Mouse (Mus musculus) mouse trophoblast stem cell (cell line): Measurements from ENCODE around the gene Pak4.

Experiments used
- in situ Hi-C, 2 experiments: fragments of 300-500 bp; cut with MseI, MboI; formaldehyde crosslinking; loops; 2 replicates in 1 of 2; 3 replicates in 1 of 2; pipeline ENCODE4 v1.15.1; 2025

Gene Pak4

DNA sequence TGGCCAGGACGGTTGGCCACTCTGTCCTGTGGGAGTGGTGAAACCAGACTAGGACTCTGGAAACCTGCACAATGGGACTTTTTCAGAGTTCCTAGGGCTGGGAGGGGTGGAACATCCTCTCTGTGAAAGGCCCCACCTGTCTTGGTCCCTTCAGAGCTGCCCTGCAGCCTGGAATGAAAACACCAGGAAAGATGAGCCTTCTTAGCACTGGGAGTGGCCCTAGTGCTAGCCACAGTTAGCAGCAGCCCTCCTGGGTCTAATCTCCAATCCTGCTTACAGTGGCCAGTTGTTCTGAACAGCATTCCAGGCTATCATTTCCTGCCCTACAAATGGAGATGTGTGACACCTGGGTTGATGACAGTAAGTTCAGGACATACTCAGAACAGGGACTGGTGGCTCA is 6.1 kb downstream of the Pak4 start:
- in situ Hi-C loops: no loop called here

DNA sequence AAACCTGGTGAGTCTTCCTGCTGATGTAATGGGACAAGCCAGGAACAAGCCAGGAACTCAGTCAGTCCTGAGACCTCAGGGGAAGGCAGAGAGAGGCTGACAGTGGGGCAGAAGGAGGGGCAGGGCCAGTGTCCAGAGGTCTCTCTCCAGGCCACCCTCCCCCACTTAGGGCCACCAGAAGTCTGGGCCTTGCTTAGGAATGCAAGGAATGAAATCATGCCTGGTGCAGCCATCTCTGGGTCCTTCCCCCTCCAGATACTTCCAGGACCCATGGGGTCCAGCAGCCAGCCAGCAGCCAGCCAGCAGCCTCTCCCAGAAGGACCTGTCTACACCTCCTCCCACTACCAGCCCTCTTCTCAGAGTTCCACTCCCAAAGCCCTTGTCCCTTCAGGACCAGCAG is 10.3 kb downstream of the Pak4 start:
- in situ Hi-C loops: no loop called here

DNA sequence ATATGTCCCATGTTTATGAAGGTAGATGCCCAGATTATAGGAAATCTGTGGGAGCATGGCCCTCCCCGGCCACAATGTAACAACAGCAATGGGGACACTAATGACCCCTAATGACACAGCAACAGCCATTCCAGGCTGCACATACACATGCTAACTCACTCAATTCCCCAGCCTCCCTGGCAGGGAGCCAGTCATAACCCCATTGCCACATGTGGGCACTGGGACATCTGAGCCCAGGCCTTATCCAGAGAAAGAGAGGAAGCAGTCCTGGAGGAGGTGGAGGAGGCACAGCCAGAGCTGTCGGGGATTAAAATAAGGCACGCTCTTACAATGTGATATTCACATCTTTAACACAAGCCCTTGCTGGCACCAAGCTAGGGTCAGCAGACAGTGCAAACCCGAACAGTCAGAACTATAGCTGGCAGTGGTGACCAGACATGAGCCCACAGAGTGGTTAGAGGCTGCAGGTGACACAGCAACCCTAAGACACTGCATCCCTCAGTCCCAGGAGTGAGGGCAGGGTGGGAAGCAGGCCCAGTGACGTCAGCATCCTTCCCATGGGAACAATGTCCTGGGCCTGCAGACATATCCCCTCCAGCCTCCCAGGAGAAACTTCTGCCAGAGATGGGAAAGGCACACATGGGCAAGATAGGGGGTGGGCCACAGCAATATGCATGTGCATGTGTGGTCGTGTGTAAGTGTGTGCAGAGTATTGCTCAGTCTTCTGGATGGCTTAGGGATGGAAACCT is 11.1 kb downstream of the Pak4 start:
- in situ Hi-C loops: no loop called here

DNA sequence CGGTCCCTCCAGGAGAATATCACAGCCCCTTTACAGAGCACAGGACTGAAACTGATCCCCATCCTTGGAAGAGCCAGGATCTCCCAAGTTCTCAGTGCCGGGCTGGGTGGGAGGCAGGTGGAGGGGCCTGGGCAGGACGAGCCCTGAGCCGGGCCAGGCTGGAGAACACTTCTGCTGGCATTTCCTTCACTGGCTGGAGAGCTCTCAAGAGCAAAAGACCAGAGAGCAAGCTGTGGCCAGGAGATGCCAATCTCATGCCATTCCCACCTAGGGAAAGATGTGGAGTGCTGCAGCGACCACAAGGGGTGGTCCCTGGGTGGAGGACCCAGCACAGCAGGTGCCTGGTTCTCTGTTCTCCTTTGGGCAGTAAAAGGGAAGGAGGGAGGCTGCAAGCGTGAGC is 13.0 kb downstream of the Pak4 start:
- in situ Hi-C loops: no loop called here

DNA sequence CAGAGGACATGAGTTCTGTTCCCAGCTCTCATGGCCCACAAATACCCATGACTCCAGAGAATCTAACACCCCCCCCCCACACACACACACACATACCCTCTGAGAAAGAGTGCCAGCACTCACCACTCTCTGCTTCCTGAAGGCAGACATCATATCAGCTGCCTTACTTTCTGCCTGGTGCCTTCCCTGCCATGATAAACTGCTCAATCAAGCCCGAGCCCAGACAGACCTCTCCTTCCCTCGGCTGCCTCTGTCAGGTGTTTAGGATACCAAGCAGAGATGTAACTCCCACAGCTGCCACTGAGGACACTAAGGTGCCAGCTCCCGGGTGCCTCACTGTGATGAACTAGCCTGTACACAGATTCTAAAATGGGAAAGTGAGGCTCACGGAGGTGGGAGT is 13.5 kb downstream of the Pak4 start:
- in situ Hi-C loops: no loop called here

DNA sequence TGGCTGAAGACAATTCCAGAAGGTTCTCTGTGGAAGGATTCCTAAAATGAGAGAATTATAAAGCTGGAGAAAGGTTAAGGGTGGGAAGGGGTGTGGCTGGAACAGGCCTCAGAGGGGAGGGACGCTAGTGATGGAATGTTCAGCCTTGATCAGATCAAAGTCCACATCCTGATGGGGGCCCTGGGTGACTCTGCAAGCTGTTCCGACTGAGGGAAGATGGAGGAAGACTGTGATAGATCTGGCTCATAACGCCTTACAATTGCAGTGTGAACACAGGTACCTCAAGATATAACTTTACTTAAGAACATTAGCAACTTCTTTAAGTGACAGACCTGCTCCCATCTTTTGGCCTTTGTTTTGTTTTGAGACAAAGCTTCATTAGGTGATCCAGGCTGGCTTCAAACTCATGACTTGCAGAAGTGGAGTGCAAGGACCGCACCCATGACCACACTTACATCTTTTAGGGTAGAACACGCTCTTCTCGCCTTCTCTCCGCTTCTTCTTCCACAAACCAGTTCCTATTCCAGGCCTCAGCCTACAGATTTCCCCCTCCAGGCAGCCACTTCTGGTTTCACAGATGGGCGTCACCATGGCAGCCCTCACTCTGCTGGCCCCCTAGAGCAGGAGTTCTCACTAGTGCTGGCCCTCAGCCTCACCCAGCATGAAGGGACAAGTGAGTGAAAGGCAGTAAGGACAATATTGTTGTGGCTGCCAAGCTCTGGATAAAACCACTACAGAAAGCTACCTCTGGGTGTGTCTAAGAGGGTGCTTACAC is 14.2 kb downstream of the Pak4 start:
- in situ Hi-C loops: no loop called here

DNA sequence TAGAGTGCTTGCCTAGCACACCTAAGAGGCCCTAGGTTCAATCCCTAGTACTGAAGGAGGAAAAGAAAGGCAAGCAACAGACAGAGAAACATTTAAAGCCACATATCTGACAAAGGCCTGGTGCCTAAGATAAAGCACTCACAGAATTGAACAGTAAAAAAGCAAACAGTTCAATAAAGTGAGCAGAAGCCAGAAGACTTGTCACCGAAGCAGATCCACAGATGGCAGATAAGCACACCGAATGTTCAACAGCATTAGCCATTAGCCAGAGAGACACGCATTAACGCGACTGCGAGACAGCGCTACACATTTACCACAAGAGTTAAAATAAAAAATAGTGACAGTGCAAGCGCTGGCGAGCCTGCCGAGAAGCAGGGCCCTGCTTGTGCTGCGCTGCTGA is 15.1 kb downstream of the Pak4 start:
- in situ Hi-C loops: no loop called here

DNA sequence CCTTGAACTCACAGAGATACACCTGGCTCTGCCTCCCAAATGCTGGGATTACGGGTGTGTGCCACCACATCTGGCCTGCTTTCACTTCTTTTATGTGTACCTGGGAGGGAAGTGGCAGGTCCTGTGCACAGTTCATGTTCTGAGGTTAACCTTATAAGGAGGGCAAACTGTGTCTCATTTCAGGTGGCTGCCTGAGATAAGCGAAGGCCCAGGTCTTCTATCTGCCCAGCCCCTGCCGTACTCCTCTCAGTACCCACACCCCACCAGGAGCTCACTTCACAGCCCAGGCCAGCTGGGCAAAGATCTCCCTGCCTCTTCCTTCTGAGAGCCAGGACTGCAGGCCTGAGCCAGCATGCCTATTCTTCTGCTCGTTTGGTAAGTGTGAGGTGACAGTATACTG is 16.3 kb downstream of the Pak4 start:
- in situ Hi-C loops: no loop called here

DNA sequence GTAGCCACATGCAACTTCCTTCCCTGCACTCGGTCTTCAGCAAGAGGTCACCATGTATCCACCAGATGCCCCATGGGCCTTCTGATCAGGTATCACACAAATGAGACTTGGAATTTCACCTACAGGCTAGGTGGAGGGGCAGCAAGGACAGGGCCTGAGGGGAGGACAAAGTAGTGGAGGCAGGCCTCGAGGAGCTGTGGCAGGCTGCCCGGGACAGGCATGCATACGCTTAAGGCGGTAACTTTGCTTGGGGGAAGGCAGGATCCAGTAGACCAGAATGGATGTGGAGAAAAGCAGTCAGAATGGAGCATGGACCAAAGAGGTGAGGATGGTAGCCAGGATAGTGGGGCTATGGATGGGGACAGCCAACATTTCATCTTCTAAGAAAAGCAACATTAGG is 18.2 kb downstream of the Pak4 start:
- in situ Hi-C loops: no loop called here

DNA sequence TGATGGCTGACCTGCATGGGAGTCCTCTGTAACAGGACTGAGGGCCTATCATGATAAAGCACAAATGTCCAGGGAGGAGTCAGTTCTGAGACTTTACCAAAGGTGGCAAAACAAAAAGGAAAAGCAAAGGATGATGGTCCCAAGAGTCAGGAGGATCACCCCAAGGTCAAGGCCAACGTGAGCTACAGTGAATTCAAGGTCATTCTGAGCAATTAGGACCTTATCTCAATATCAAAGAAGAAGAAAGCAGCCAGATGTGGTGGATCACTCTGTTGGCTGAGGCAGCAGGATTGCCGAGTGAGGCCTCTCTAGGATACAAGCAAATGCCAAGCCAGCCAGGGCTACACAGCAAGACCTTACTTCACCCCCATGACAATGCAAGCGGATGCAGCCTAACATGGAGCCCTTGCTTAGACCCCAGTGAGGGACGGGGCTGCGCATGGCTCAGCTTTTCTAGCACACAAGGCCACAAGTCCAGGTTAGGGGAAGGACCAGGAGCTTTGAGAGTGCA is 19.4 kb downstream of the Pak4 start:
- in situ Hi-C loops: no loop called here

DNA sequence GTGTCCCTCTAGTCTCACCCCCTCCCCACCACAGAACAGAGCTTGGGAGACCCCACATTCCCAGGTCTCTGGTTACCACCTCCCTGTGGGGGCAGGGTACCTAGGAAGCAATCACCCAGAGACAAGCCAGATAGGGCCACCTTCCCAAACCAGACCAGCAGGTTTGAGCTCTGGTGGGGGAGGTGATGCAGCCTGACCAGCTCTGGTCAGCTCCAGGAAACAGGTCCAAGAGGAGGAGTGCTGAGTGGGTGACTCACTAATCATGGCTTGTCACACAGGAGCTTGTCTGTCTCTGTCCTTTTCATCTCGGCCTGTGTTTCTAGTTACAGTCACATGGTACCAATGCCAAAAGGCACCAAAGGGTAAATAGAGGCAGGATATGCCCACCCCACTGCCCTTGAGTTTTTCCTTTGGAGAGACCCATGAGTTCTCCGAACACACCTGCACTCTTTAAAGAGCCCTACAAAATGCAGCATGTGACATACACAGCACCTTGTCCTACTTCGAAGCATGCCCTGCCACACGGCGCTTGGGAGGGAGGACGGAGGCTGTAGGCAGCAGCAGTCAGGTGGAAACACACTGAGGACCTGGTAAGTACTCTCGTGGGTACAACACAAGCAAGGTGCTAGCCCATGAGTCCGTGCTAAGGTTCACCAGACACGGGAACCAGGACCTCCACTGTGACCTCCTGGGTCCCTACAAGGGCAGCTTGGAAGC is 20.0 kb downstream of the Pak4 start:
- in situ Hi-C loops: no loop called here

DNA sequence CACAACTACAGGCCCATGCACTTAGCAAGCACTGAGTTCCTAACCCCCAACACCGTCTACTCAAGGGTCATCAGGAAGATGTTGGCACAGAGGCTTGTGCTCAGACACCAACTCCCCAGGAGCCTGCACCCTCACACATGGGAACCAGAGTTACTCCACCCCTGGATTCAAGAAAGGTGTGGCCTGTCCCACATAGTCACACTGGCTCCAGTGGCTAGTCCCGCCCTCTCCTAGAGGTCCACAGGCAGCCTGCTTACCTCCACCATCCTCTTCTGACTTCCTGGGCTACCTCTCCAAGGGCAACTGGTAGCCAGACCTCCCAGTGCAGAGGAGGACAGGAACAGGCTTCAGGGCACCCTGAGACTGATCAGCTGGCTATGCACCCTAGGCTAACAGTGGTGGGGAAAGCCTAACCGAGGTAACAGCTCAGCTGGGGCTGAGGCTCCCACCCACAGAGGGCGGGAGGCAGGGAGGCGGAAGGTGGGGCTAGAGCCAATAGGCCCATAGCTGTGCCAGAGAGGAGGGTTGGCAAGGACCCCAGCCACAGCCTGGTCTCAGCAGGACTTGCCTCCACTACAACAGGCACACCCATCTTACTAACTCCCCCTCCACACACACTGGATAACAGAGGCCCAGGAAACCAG is 21.6 kb downstream of the Pak4 start:
- in situ Hi-C loops: no loop called here

DNA sequence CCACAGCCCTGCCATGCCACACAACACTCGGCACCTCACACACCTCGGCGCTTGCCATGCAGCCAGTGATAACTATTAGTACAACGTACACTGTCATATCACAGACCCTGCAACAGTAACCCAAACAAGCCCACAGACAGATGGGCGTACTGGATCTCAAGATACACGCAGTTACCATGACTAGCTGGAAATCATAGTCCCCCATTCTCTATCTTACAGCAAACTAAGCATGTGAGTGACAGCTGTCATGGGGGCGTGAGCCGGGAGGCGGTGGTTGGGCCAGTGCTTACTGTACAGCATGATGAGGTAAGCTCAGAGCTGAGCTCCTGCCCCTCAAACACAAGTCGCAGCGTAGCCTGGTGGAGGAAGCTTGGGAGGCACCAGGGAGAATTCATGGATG is 22.4 kb downstream of the Pak4 start:
- in situ Hi-C loops: no loop called here

DNA sequence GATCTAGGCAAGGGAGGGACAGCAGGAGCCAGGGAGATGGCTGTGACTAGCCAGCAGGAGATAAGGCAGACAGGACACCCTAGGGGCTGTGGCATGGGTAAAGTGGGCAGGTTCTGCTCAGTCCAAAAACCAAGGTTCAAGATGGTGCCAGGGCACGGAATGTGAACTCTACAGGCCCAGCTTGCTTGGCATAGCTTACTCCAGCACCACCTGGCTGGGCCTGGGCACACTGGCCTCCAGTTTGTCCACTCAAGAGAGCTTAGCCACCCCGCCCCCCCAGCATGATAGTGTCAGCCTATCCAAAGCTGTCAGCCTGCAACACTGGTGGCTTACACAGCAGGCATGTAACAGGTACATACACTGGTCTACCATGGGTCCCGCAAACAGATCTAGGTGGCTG is 24.7 kb downstream of the Pak4 start:
- in situ Hi-C loops: no loop called here

DNA sequence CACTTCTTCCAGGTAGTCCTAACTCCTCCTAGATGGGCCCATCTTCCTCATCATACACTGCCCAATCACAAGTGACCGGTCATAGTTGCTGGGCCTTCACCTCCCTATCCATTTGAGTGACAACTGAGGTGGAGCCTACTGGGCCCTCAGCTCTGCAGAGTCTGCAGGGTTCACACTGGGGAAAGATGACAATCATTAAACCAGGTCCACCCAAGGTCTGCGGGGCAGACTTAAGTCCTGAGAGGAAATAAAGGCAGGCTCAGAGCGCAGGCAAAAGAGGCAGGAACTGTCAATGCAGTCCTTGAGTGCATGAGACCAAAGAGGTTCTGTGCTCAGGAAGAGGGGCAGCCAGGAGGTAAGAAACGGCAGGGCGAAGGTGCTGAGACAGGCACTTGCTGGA is 25.3 kb downstream of the Pak4 start:
- in situ Hi-C loops: no loop called here

DNA sequence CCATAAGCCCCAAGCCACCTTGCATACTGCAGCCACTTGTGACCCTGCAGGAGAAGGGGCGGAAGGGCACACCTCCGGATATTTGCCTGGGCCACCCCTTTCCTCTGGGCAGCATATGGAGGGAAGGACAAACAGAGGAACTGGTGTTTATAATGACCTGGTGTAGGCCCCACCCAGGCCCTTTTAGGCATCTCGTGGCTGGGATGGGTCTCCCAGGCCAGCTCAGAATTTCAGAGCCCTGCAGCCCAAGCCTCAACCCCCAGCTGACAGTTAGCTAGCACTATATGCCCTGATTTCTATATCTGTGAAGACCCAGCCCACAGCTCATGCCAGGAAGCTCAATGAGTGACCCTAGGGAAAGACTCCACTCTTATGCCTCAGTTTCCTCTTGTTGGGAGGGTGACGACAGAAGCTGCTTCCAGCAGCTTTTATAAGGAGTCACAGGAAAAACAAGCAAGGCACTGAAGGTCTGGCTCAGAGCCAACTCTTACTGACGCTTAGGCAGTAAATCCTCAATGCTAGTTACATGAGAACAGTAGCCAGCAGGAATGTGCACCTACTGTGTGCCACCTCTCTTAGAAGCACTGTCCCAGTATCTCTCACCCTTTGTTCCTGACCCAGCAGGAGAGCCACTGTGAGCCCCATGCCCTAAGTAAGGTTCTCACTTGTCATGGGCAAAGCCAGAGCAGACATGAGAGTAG is 26.9 kb downstream of the Pak4 start:
- in situ Hi-C loops: no loop called here

DNA sequence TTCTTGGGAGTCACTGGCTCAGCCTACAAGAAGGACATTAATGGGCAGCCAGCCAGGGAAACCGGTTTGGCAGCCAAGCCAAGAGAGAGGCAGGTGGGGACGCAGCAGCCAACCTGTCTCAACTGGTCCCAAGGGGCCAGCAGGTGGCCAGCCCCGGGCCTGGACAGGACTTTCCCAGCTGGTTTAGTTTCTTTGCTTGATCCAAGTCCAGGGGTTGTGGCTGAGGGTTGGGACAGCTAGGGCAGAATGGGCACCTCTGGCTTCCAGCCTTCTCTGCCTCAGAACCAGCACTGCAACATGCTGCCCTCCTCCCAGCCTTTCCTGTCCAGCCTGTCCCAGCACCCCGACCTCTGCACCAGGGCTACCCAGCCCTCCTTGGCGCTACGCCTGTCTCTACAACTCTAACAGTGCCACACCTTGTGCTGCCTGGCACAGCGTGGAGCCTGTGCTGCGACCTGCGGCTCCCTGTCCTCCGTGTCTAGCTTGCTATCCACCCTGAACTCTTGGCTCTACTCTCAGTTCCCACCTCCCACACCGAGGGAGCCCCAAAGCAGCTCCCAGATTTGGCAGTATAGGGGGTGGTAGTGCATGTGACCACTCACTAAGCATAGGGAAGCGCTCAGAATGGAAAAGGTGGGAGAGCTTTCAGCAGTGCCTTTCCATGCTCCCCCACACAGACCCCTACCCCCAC is 27.5 kb downstream of the Pak4 start:
- in situ Hi-C loops: no loop called here

DNA sequence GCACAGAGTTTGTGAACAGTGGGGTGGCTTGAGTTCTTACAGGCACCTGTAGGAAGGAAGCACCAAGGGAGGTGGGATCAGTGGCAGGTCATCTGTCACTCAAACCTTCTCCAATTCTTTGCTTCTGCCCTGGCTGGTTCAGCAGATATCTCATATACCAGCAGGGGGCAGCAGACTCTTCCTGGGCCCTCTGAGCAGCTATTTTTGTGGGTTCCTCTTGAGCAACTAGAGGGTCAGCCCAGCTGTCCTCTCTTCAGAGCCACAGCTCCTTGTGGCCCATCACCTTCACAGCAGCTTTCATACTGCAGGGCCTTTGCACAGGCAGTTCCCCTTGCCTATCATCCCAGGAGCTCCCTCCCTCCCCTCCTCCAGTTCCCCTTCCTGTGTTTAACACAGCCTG is 29.7 kb downstream of the Pak4 start:
- in situ Hi-C loops: loop anchor here (5.0 kb wide), 1 partner anchor 34 kb away; no protein-coding TSS in a partner anchor

DNA sequence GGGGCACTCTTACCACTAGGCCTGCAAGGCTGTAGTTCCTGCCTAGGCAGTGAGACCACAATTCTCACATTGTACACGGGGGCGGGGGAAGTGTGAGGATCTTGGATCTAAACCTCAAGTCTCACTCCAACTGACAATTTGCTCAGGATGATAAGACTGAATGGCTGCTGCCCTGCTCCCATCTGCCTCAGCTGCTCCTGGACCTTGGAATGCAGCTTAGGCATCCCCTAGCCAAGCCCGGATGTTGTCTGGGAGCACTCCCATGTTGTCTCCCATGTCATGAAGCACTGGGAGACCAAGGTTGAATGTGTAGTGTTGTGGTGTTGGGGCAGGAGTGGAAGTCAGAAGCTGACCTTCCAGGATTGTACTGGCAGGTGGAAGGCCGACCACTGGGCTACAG is 30.4 kb downstream of the Pak4 start:
- in situ Hi-C loops: loop anchor here (5.0 kb wide), 1 partner anchor 35 kb away; no protein-coding TSS in a partner anchor

DNA sequence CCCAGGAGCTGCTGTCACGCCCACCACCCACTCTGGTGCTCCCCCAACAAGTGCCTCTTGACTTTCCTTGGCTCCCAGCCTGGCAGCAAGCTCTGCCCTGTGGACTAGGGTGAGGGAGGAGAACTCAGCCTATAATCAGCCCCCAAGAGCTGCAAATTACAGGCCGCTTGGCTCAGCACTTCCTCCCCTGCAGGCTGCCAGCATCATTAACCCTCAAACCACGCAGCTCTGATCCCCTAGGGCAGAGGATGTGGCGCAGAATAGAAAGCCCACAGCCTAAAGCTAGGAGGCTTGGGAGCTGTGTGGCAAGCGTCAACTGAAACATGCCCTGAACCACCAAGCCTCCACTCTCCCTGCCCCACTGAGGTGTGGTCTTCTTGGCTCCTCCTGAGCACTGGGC is 32.6 kb downstream of the Pak4 start:
- in situ Hi-C loops: loop anchor here (5.0 kb wide), 1 partner anchor 37 kb away; no protein-coding TSS in a partner anchor

DNA sequence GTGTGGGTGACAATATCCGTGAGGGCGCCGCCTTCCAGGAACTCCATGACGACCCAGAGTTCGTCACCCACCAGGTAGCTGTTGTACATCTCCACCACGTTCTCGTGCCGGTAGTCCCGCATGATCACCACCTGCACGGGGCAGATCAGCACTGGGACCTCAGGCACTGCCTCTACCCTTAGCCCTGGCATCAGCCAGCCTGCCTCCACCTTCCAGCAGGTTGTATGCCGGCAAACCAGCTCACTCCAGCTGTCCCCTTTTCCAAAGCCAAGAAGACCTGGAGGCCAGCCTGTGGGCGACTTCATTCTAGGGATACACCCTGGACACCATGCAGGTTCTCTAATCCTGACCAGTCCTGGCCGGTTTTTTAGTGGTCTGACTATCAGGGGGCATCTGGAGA is 35.0 kb downstream of the Pak4 start:
- in situ Hi-C loops: no loop called here
